Mouse (Mus musculus) C2C12 (cell line): ENCODE results near the gene Casp1. TPM values are rescaled to one million over a fixed set of nuclear protein-coding genes. Genes with fewer than 3 reads are reported as not detected.

ENCODE experiments used
- H3K27me3 ChIP-seq: one replicate; pipeline ENCODE4 v1.6.1; 2011; ENCODE audit not compliant: control insufficient read depth, insufficient read depth, insufficient read length
- H3K36me3 ChIP-seq: one replicate; pipeline ENCODE4 v1.6.1; 2011; ENCODE audit not compliant: control insufficient read depth, insufficient read depth
- H3K4me3 ChIP-seq: one replicate; pipeline ENCODE4 v1.5.1; 2011; ENCODE audit warnings: mild to moderate bottlenecking, control low read depth; ENCODE audit not compliant: poor library complexity, insufficient read depth, severe bottlenecking
- H3K79me2 ChIP-seq: one replicate; pipeline ENCODE4 v1.6.1; 2011; ENCODE audit not compliant: control insufficient read depth, insufficient read depth
- H3K79me3 ChIP-seq: one replicate; pipeline ENCODE4 v1.6.1; 2011; ENCODE audit warnings: low read depth, control low read depth
- H3ac ChIP-seq: one replicate; pipeline ENCODE3; 2011; ENCODE audit warnings: low read depth; ENCODE audit not compliant: control insufficient read depth, insufficient read length
- CEBPB ChIP-seq: IDR thresholded peaks from one replicate; pipeline ENCODE4 v1.6.1; 2011; ENCODE audit warnings: low read depth, mild to moderate bottlenecking, control low read depth, moderate library complexity
- CTCF ChIP-seq: IDR thresholded peaks from one replicate; pipeline ENCODE4 v1.5.1; 2011; ENCODE audit not compliant: control insufficient read depth, insufficient read depth, insufficient read length
- FOSL1 ChIP-seq: IDR thresholded peaks from one replicate; pipeline ENCODE4 v1.8.0; 2011; ENCODE audit warnings: mild to moderate bottlenecking, low read length; ENCODE audit not compliant: poor library complexity, insufficient read depth, severe bottlenecking
- MAX ChIP-seq: IDR thresholded peaks from one replicate; pipeline ENCODE4 v1.6.1; 2011; ENCODE audit warnings: mild to moderate bottlenecking, control low read depth
- MYOD1 ChIP-seq: IDR thresholded peaks from one replicate; pipeline ENCODE4 v1.6.1; 2011; ENCODE audit warnings: low read depth; ENCODE audit not compliant: control insufficient read depth, insufficient read length
- MYOG ChIP-seq: IDR thresholded peaks from one replicate; pipeline ENCODE4 v1.6.1; 2011; ENCODE audit not compliant: control insufficient read depth, insufficient read length; ENCODE audit errors: extremely low read depth
- USF1 ChIP-seq: IDR thresholded peaks from one replicate; pipeline ENCODE4 v1.6.1; 2011; ENCODE audit warnings: low read depth, mild to moderate bottlenecking, control low read depth, moderate library complexity
- polyA plus RNA-seq: library from polyadenylated mRNA; unstranded; fragments of >200 nt; fragmentation: generic; extraction: Trizol; gene quantifications from one replicate; pipeline ENCODE4 v1.2.1, GENCODE M21; 2012; ENCODE audit warnings: missing spikeins

Gene Casp1
- polyA plus RNA-seq, 1 experiment: 0.23 TPM

GRCm38 (mm10) chr9:5286597-5286996, 11.7 kb upstream of the Casp1 start:
- Histone ChIP-seq H3ac (no peak overlapping the region), H3K4me3 (no peak overlapping the region), H3K36me3 (no peaks in the 10 kb centered on the region), H3K79me3 (no peaks in the 10 kb centered on the region), H3K27me3 (no peaks in the 10 kb centered on the region), H3K79me2 (no peaks in the 10 kb centered on the region)
- no peak for TF ChIP-seq FOSL1
- TF ChIP-seq MYOG: no peak
- TF ChIP-seq USF1: no peak
- TF ChIP-seq MYOD1: no peak
- no peak for TF ChIP-seq CEBPB
- no peak for TF ChIP-seq MAX
- TF ChIP-seq CTCF: no peak

- Histone ChIP-seq H3K27me3 (no peaks in the 10 kb centered on the region), H3K79me2 (no peaks in the 10 kb centered on the region), H3K4me3 (no peak overlapping the region), H3K36me3 (no peaks in the 10 kb centered on the region), H3K79me3 (no peaks in the 10 kb centered on the region), H3ac (no peak overlapping the region)
- no peak for TF ChIP-seq MYOD1
- no peak for TF ChIP-seq FOSL1
- no peak for TF ChIP-seq MYOG
- no peak for TF ChIP-seq CEBPB
- TF ChIP-seq USF1: no peak
- TF ChIP-seq MAX: no peak
Measured at GRCm38 (mm10) chr9:5296354-5297237, 1.7 kb upstream of the Casp1 start.

DNA sequence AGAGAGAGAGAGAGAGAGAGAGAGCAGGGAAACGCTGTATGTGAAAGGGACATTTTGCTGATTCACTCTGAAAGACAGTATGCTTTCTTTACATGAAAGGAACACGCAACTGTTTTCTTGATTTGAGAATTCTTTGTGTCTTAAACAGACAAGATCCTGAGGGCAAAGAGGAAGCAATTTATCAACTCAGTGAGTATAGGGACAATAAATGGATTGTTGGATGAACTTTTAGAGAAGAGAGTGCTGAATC, 740 bp downstream of the Casp1 start:
- TF ChIP-seq CEBPB (no peak), USF1 (no peak), CTCF (no peak), MYOG (no peak), FOSL1 (no peak), MYOD1 (no peak), MAX (no peak)
- no peak overlapping the region for H3K4me3 ChIP-seq
- no peaks in the 10 kb centered on the region for H3K27me3 ChIP-seq
- no peak overlapping the region for H3ac ChIP-seq
- no peaks in the 10 kb centered on the region for H3K36me3 ChIP-seq
- H3K79me2 ChIP-seq: no peaks in the 10 kb centered on the region
- no peaks in the 10 kb centered on the region for H3K79me3 ChIP-seq

GRCm38 (mm10) chr9:5308561-5308960, 10.2 kb downstream of the Casp1 start, which contains the start of gene Casp4:
TSS of gene Casp4 (plus strand) at chr9:5308828.
- Histone ChIP-seq H3K27me3 (no peaks in the 10 kb centered on the region), H3K79me3 (no peaks in the 10 kb centered on the region), H3ac (no peak within 1 kb of the TSS), H3K79me2 (no peaks in the 10 kb centered on the region), H3K4me3 (no peak within 1 kb of the TSS), H3K36me3 (no peaks in the 10 kb centered on the region)
- no peak for TF ChIP-seq MAX
- no peak for TF ChIP-seq MYOG
- no peak for TF ChIP-seq CTCF
- TF ChIP-seq MYOD1: no peak
- no peak for TF ChIP-seq USF1
- TF ChIP-seq FOSL1: no peak
- TF ChIP-seq CEBPB: no peak

- H3K79me2 ChIP-seq: no peaks in the 10 kb centered on the region
- H3K27me3 ChIP-seq: no peaks in the 10 kb centered on the region
- no peaks in the 10 kb centered on the region for H3K36me3 ChIP-seq
- no peak overlapping the region for H3K4me3 ChIP-seq
- H3K79me3 ChIP-seq: no peaks in the 10 kb centered on the region
- H3ac ChIP-seq: no peak overlapping the region
- TF ChIP-seq FOSL1 (no peak), USF1 (no peak), MAX (no peak), CTCF (no peak), MYOD1 (no peak), MYOG (no peak)
Measured at GRCm38 (mm10) chr9:5310112-5310511, 11.8 kb downstream of the Casp1 start.
